Mouse (Mus musculus) heart, embryonic 12.5 days (tissue): ENCODE results near the gene Zfp770. TPM values are rescaled to one million over a fixed set of nuclear protein-coding genes. Genes with fewer than 3 reads are reported as not detected.
"Not testable (repeated sequence)": the region's sequence is repeated elsewhere in the genome, so short reads cannot be mapped to it uniquely, and the experiment has no call there.

Source experiments
- ATAC-seq: fragments of 200-750 bp; cut with Nextera tagmentation; 2 replicates; pipeline ENCODE4 v1.8.0; 2017; ENCODE audit warnings: moderate TSS enrichment, moderate library complexity; ENCODE audit not compliant: insufficient number of reproducible peaks, low FRiP score
- H3K27ac ChIP-seq: fragments of 300-500 bp; sonication (generic); 2 replicates; pipeline ENCODE4 v1.5.1; 2016; ENCODE audit warnings: mild to moderate bottlenecking, moderate library complexity; ENCODE audit not compliant: poor library complexity, severe bottlenecking
- H3K27me3 ChIP-seq: fragments of 300-500 bp; sonication (generic); replicated peaks from 2 replicates; pipeline ENCODE4 v1.6.1; 2016; ENCODE audit warnings: mild to moderate bottlenecking, moderate library complexity
- H3K36me3 ChIP-seq: fragments of 300-500 bp; sonication (generic); 2 replicates; pipeline ENCODE4 v1.6.1; 2016; ENCODE audit warnings: mild to moderate bottlenecking, moderate library complexity
- H3K4me1 ChIP-seq: fragments of 300-500 bp; sonication (generic); replicated peaks from 2 replicates; pipeline ENCODE4 v1.6.1; 2016; ENCODE audit warnings: mild to moderate bottlenecking
- H3K4me2 ChIP-seq: fragments of 300-500 bp; sonication (generic); 2 replicates; pipeline ENCODE4 v1.6.1; 2016; ENCODE audit warnings: mild to moderate bottlenecking, moderate library complexity
- H3K4me3 ChIP-seq: fragments of 300-500 bp; sonication (generic); 2 replicates; pipeline ENCODE4 v1.5.1; 2016; ENCODE audit warnings: mild to moderate bottlenecking
- H3K9ac ChIP-seq: fragments of 300-500 bp; sonication (generic); 2 replicates; pipeline ENCODE4 v1.6.1; 2016; ENCODE audit warnings: mild to moderate bottlenecking, moderate library complexity
- H3K9me3 ChIP-seq: fragments of 300-500 bp; sonication (generic); replicated peaks from 2 replicates; pipeline ENCODE4 v1.6.1; 2016; ENCODE audit warnings: mild to moderate bottlenecking, moderate library complexity
- WGBS: fragments of 180-500 bp; shearing (Covaris S2); methylation state at CpG from one replicate; pipeline ENCODE4 v1.1.7; 2016; 5-methylcytosine and 5-hydroxymethylcytosine counted together
- polyA plus RNA-seq: library from polyadenylated mRNA; unstranded; fragments of >200 nt; fragmentation: Nextera tagmentation; extraction: Ambion mirVana; gene quantifications from 2 replicates; pipeline ENCODE4 v1.2.1, GENCODE M21; 2016

Zfp770 gene
- 3.6 and 3.8 TPM in 2 replicates for polyA plus RNA-seq

GRCm38 (mm10) chr2:114200932-114201559 is at the start of gene Zfp770:
Zfp770 (minus strand) TSS chr2:114201469.
- Histone ChIP-seq H3K4me1 (peaks cover 8% of the 10 kb centered on the region), H3K27me3 (0 out of 2 replicates have a peak, but pooled peaks cover 3% of the 10 kb centered on the region), H3K9me3 (no peaks in the 10 kb centered on the region), H3K4me3 (peak within 1 kb of the TSS; percentile 80), H3K4me2 (peak within 1 kb of the TSS; percentile 84), H3K36me3 (peaks cover 12% of the 10 kb centered on the region), H3K9ac (peak within 1 kb of the TSS; percentile 95), H3K27ac (peak within 1 kb of the TSS; percentile 77)
- peak; percentile 84 for ATAC-seq
- WGBS = under 1% methylated on average over 36 of the region's 36 CpGs

- H3K9me3 ChIP-seq = no peaks in the 10 kb centered on the region
- H3K4me3 ChIP-seq = no peak overlapping the region
- ATAC-seq = no peak
- peak overlapping the region; percentile 53 for H3K27ac ChIP-seq
- H3K9ac ChIP-seq = no peak overlapping the region
- H3K36me3 ChIP-seq = no peaks in the 10 kb centered on the region
- peak overlapping the region; percentile 27 for H3K4me2 ChIP-seq
- WGBS = 23% methylated on average over 6 of the region's 6 CpGs
- no peaks in the 10 kb centered on the region for H3K27me3 ChIP-seq
- H3K4me1 ChIP-seq = peaks cover 25% of the 10 kb centered on the region
Measured at GRCm38 (mm10) chr2:114249440-114249839, 48.2 kb upstream of the Zfp770 start.

GRCm38 (mm10) chr2:114237639-114238038 is 36.4 kb upstream of the Zfp770 start:
- peak overlapping the region; percentile 25; the same call in 1 of the 2 replicates for H3K4me2 ChIP-seq
- no peak overlapping the region for H3K9ac ChIP-seq
- H3K27ac ChIP-seq = no peak overlapping the region
- no peaks in the 10 kb centered on the region for H3K9me3 ChIP-seq
- no peak for ATAC-seq
- no peaks in the 10 kb centered on the region for H3K36me3 ChIP-seq
- 0 out of 2 replicates have a peak, but pooled peaks cover 3% of the 10 kb centered on the region for H3K4me1 ChIP-seq
- no peak overlapping the region for H3K4me3 ChIP-seq
- WGBS = 4% methylated on average over 4 of the region's 4 CpGs
- H3K27me3 ChIP-seq = no peaks in the 10 kb centered on the region

GRCm38 (mm10) chr2:114236566-114236965 is 35.3 kb upstream of the Zfp770 start:
- no peak for ATAC-seq
- Histone ChIP-seq H3K9me3 (no peaks in the 10 kb centered on the region), H3K27me3 (no peaks in the 10 kb centered on the region), H3K9ac (no peak overlapping the region), H3K27ac (no peak overlapping the region), H3K36me3 (no peaks in the 10 kb centered on the region), H3K4me1 (0 out of 2 replicates have a peak, but pooled peaks cover 3% of the 10 kb centered on the region), H3K4me3 (no peak overlapping the region), H3K4me2 (no peak overlapping the region)
- WGBS = 88% methylated on average over 1 of the region's 1 CpGs

GRCm38 (mm10) chr2:114235584-114235983 is 34.3 kb upstream of the Zfp770 start:
- WGBS = 79% methylated on average over 3 of the region's 3 CpGs
- Histone ChIP-seq H3K4me3 (no peak overlapping the region), H3K27me3 (no peaks in the 10 kb centered on the region), H3K9ac (no peak overlapping the region), H3K4me2 (no peak overlapping the region), H3K36me3 (no peaks in the 10 kb centered on the region), H3K9me3 (no peaks in the 10 kb centered on the region), H3K4me1 (0 out of 2 replicates have a peak, but pooled peaks cover 3% of the 10 kb centered on the region), H3K27ac (no peak overlapping the region)
- no peak for ATAC-seq

GRCm38 (mm10) chr2:114231248-114231647 is 30.0 kb upstream of the Zfp770 start:
- Histone ChIP-seq H3K4me2 (no peak overlapping the region), H3K9ac (no peak overlapping the region), H3K27me3 (no peaks in the 10 kb centered on the region), H3K4me1 (no peaks in the 10 kb centered on the region), H3K4me3 (no peak overlapping the region), H3K27ac (no peak overlapping the region), H3K9me3 (no peaks in the 10 kb centered on the region), H3K36me3 (no peaks in the 10 kb centered on the region)
- ATAC-seq = no peak
- 72% methylated on average over 2 of the region's 2 CpGs for WGBS

- ATAC-seq = no peak
- H3K4me3 ChIP-seq = no peak overlapping the region
- no peak overlapping the region for H3K9ac ChIP-seq
- H3K4me1 ChIP-seq = no peaks in the 10 kb centered on the region
- 78% methylated on average over 2 of the region's 2 CpGs for WGBS
- H3K27ac ChIP-seq = no peak overlapping the region
- H3K4me2 ChIP-seq = no peak overlapping the region
- H3K36me3 ChIP-seq = no peaks in the 10 kb centered on the region
- no peaks in the 10 kb centered on the region for H3K27me3 ChIP-seq
- H3K9me3 ChIP-seq = no peaks in the 10 kb centered on the region
Measured at GRCm38 (mm10) chr2:114228672-114229071, 27.4 kb upstream of the Zfp770 start.

GRCm38 (mm10) chr2:114205036-114205435 is 3.8 kb upstream of the Zfp770 start:
- no peak overlapping the region for H3K27ac ChIP-seq
- 0 out of 2 replicates have a peak, but pooled peaks cover 3% of the 10 kb centered on the region for H3K27me3 ChIP-seq
- ATAC-seq = no peak
- no peak overlapping the region for H3K4me3 ChIP-seq
- no peak overlapping the region for H3K4me2 ChIP-seq
- H3K9me3 ChIP-seq = no peaks in the 10 kb centered on the region
- H3K9ac ChIP-seq = no peak overlapping the region
- H3K36me3 ChIP-seq = no peaks in the 10 kb centered on the region
- 73% methylated on average over 6 of the region's 6 CpGs for WGBS
- peaks cover 4% of the 10 kb centered on the region for H3K4me1 ChIP-seq

GRCm38 (mm10) chr2:114201574-114201973 is 305 bp upstream of the Zfp770 start:
- WGBS = 36% methylated on average over 4 of the region's 4 CpGs
- H3K27ac ChIP-seq = no peak overlapping the region
- H3K9ac ChIP-seq = peak overlapping the region; percentile 95
- peaks cover 8% of the 10 kb centered on the region for H3K4me1 ChIP-seq
- no peaks in the 10 kb centered on the region for H3K9me3 ChIP-seq
- no peak for ATAC-seq
- H3K4me3 ChIP-seq = peak overlapping the region; percentile 80
- H3K36me3 ChIP-seq = peaks cover 7% of the 10 kb centered on the region; the same call in 1 of the 2 replicates
- 0 out of 2 replicates have a peak, but pooled peaks cover 3% of the 10 kb centered on the region for H3K27me3 ChIP-seq
- H3K4me2 ChIP-seq = peak overlapping the region; percentile 84

- Histone ChIP-seq H3K9ac (no peak overlapping the region), H3K4me1 (peaks cover 8% of the 10 kb centered on the region), H3K4me2 (no peak overlapping the region), H3K4me3 (no peak overlapping the region), H3K27me3 (no peaks in the 10 kb centered on the region), H3K9me3 (no peaks in the 10 kb centered on the region), H3K36me3 (peaks cover 26% of the 10 kb centered on the region), H3K27ac (no peak overlapping the region)
- no peak for ATAC-seq
- 80% methylated on average over 5 of the region's 5 CpGs for whole genome bisulfite sequencing
Measured at GRCm38 (mm10) chr2:114196421-114196820, 4.8 kb downstream of the Zfp770 start.

GRCm38 (mm10) chr2:114186924-114187323 is 14.3 kb downstream of the Zfp770 start, which contains the start of gene Aqr:
Aqr (minus strand) TSS chr2:114187024.
- H3K9ac ChIP-seq, H3K36me3 ChIP-seq, H3K4me1 ChIP-seq, H3K27me3 ChIP-seq, H3K27ac ChIP-seq, H3K4me3 ChIP-seq, H3K9me3 ChIP-seq, ATAC-seq, H3K4me2 ChIP-seq: not testable (repeated sequence)
- WGBS = 68% methylated on average over 1 of the region's 6 CpGs
